ENCODE assay signal across 24 mouse cellular contexts in the genomic region with DNA sequence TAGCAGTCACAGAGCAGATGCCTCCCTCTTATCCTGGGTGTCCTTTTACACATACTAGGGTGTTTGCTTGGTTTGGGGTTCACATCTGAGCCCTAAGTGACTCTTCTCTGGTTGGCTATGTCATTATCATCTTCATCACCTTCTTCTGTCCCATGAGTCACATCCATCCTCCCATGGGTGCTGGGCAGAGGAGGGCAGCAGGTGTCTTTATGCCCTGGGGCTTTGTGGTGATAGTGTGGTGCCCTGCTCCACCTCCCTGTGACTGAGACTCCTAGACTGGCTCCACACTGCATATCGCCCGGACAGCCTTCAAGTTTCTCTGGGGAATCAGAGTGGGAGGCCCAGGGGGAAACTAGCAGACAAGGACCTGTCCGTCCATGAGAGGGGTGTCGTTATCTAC. TPM values are rescaled to one million over a fixed set of nuclear protein-coding genes. Genes with fewer than 3 reads are reported as not detected.
A peak's percentile ranks its signal among the peaks of the same experiment; 100 is the strongest.
DNase-seq lines count a peak whose midpoint lies in the region; ATAC-seq and TF ChIP-seq lines count a peak whose summit lies in the region.
"Had no signal": no experiment of that assay in that cellular context is flagged by ENCODE, and none has a peak within 500 bp of the region (broad histone marks: within the 10 kb centered on the region; RNA-seq: fewer than 3 reads in every experiment).

No protein-coding gene starts in this region.

- no peak overlapping the region for H3K4me2 ChIP-seq in heart, embryonic 11.5 days
- H3K4me2 ChIP-seq in midbrain, embryonic 13.5 days (replicated peaks) = no peak overlapping the region
- H3K4me2 ChIP-seq in midbrain, embryonic 14.5 days (ENCODE audit: low read length) = no peak overlapping the region
- H3K4me2 ChIP-seq in CH12.LX (ENCODE audit: insufficient read depth, low read depth, poor library complexity, severe bottlenecking) = no peak overlapping the region
- H3K4me2 ChIP-seq: intestine, embryonic 15.5 days had no signal

- H3K9ac ChIP-seq in heart, embryonic 11.5 days (ENCODE audit: low read depth, low read length) = no peak overlapping the region
- H3K9ac ChIP-seq in midbrain, embryonic 13.5 days (replicated peaks) = 0 out of 2 replicates have a peak overlapping the region, but pooled peaks have one; percentile 3
- H3K9ac ChIP-seq in midbrain, embryonic 14.5 days (replicated peaks; ENCODE audit: low read length) = no peak overlapping the region
- no peak overlapping the region for H3K9ac ChIP-seq in CH12.LX (ENCODE audit: insufficient read depth, low read depth)
- H3K9ac ChIP-seq: forebrain, postnatal 0 days; intestine, embryonic 15.5 days had no signal

- ATAC-seq in heart, embryonic 11.5 days (replicated peaks; ENCODE audit: insufficient number of reproducible peaks, low FRiP score, low TSS enrichment) = no peak
- no peak for ATAC-seq in midbrain, embryonic 13.5 days
- no peak for ATAC-seq in midbrain, embryonic 14.5 days (ENCODE audit: low FRiP score, low TSS enrichment)
- ATAC-seq: forebrain, embryonic 14.5 days; forebrain, postnatal 0 days; hindbrain, embryonic 16.5 days; intestine, embryonic 15.5 days; Patski had no signal

- in situ Hi-C loops in CH12.LX (cut with MboI; ENCODE audit: low pct_ligation_motif_present, low pct_unique_long_range_greater_than_20kb, low sequenced_read_pairs) = loop anchor here (5.0 kb wide), 1 partner anchor 149 kb away; a partner anchor contains a TSS

- dilution Hi-C loops in CH12.LX (cut with MboI; ENCODE audit: extremely low pct_ligation_motif_present, extremely low pct_unique_long_range_greater_than_20kb, low sequenced_read_pairs) = no loop called here

- no peak for TF ChIP-seq CTCF in C2C12 (IDR thresholded peaks at IDR 0.05; ENCODE audit: control insufficient read depth, insufficient read depth, insufficient read length)
- no peak for TF ChIP-seq CTCF in CH12.LX (conservative IDR thresholded peaks at IDR 0.05 in 1 of 2, IDR thresholded peaks at IDR 0.05 in 1 of 2; ENCODE audit: low read depth in 2 of 2, low read length in 2 of 2)
- TF ChIP-seq CTCF in layer of hippocampus, adult 2 months (conservative IDR thresholded peaks at IDR 0.05) = no peak

- no peaks in the 10 kb centered on the region for H3K79me3 ChIP-seq in C2C12 (ENCODE audit: low read depth)

- DNase-seq in heart, postnatal 4 days = peak; percentile 4
- DNase-seq in midbrain, embryonic 14.5 days = no peak
- peak; percentile 38 for DNase-seq in CH12.LX (ENCODE audit: extremely low read depth)
- DNase-seq in layer of hippocampus, adult 2 months (ENCODE audit: low spot score in 2 of 2) = no peak
- DNase-seq: adrenal gland, postnatal 10 days; adrenal gland, postnatal 36 days; cerebellum, adult 18-20 months; cerebellum, adult 9-10 months; cerebellum, postnatal 14 days; forebrain, postnatal 0 days; gastrocnemius, adult 2 months; gastrocnemius, postnatal 14 days; heart, adult 18-20 months; heart, postnatal 10 days; kidney, adult 11 months had no signal

- TF ChIP-seq POLR2A in CH12.LX (IDR thresholded peaks at IDR 0.05; ENCODE audit: low read depth, low read length) = no peak

- no peaks in the 10 kb centered on the region for H3K79me2 ChIP-seq in C2C12 (ENCODE audit: control insufficient read depth, insufficient read depth)
- no peaks in the 10 kb centered on the region for H3K79me2 ChIP-seq in CH12.LX (replicated peaks; ENCODE audit: control insufficient read depth, extremely low read depth, insufficient read depth, poor library complexity, severe bottlenecking)

- no peak overlapping the region for H3K4me3 ChIP-seq in heart, embryonic 11.5 days (ENCODE audit: low read depth, low read length)
- H3K4me3 ChIP-seq in midbrain, embryonic 13.5 days (replicated peaks) = no peak overlapping the region
- H3K4me3 ChIP-seq in midbrain, embryonic 14.5 days (replicated peaks; ENCODE audit: low read depth, low read length) = no peak overlapping the region
- H3K4me3 ChIP-seq in C2C12 (ENCODE audit: insufficient read depth, poor library complexity, severe bottlenecking) (no peak overlapping the region), CH12.LX (replicated peaks in 1 of 3; ENCODE audit: low read depth in 2 of 3, low read length in 2 of 3, poor library complexity in 1 of 3) (no peak overlapping the region)
- H3K4me3 ChIP-seq in layer of hippocampus, adult 2 months = no peak overlapping the region
- H3K4me3 ChIP-seq: gastrocnemius, adult 2 months; intestine, embryonic 15.5 days had no signal

- no peak overlapping the region for H3K27ac ChIP-seq in heart, embryonic 11.5 days (ENCODE audit: low read depth, low read length)
- no peak overlapping the region for H3K27ac ChIP-seq in midbrain, embryonic 13.5 days
- no peak overlapping the region for H3K27ac ChIP-seq in midbrain, embryonic 14.5 days (replicated peaks; ENCODE audit: low read depth, low read length)
- no peak overlapping the region; the same call in 1 of the 2 replicates for H3K27ac ChIP-seq in CH12.LX (ENCODE audit: insufficient read depth, low read depth)
- no peak overlapping the region for H3K27ac ChIP-seq in layer of hippocampus, adult 2 months
- H3K27ac ChIP-seq: gastrocnemius, adult 2 months; intestine, embryonic 15.5 days had no signal

- WGBS in heart, embryonic 11.5 days (ENCODE audit: insufficient replicate concordance) = 58% methylated on average over 4 of the region's 4 CpGs
- 79% methylated on average over 4 of the region's 4 CpGs for WGBS in midbrain, embryonic 13.5 days
- 82% methylated on average over 4 of the region's 4 CpGs for WGBS in midbrain, embryonic 14.5 days

- TF ChIP-seq RAD21 in CH12.LX (IDR thresholded peaks at IDR 0.05; ENCODE audit: low read depth, low read length) = no peak; the same call in 1 of the 2 replicates

- H3K36me3 ChIP-seq in heart, embryonic 11.5 days (ENCODE audit: control insufficient read depth, insufficient read depth, low read length) = no peaks in the 10 kb centered on the region
- H3K36me3 ChIP-seq in midbrain, embryonic 13.5 days = no peaks in the 10 kb centered on the region
- H3K36me3 ChIP-seq in midbrain, embryonic 14.5 days (ENCODE audit: control insufficient read depth, insufficient read depth, low read length) = no peaks in the 10 kb centered on the region
- no peaks in the 10 kb centered on the region for H3K36me3 ChIP-seq in C2C12 (ENCODE audit: control insufficient read depth, insufficient read depth)
- peaks cover 3 to 84% of the 10 kb centered on the region in 2 experiments for H3K36me3 ChIP-seq in CH12.LX (replicated peaks in 1 of 2; ENCODE audit: control insufficient read depth in 1 of 2, insufficient read depth in 1 of 2, low read length in 1 of 2)
- H3K36me3 ChIP-seq: intestine, embryonic 15.5 days had no signal

- peak; percentile 49 for TF ChIP-seq EP300 in CH12.LX (IDR thresholded peaks at IDR 0.05; ENCODE audit: low read length)

- no peaks in the 10 kb centered on the region for H3K27me3 ChIP-seq in heart, embryonic 11.5 days (ENCODE audit: control insufficient read depth, insufficient read depth, low read length)
- no peaks in the 10 kb centered on the region for H3K27me3 ChIP-seq in midbrain, embryonic 13.5 days
- no peaks in the 10 kb centered on the region for H3K27me3 ChIP-seq in midbrain, embryonic 14.5 days (ENCODE audit: control insufficient read depth, insufficient read depth, low read length)
- H3K27me3 ChIP-seq in C2C12 (ENCODE audit: control insufficient read depth, insufficient read depth, insufficient read length) (no peaks in the 10 kb centered on the region), CH12.LX (replicated peaks) (no peaks in the 10 kb centered on the region)
- H3K27me3 ChIP-seq: intestine, embryonic 15.5 days; Patski had no signal

- no peak overlapping the region for H3ac ChIP-seq in C2C12 (ENCODE audit: control insufficient read depth, insufficient read length, low read depth)

- H3K4me1 ChIP-seq in heart, embryonic 11.5 days (ENCODE audit: control insufficient read depth, insufficient read depth, low read length) = 0 out of 2 replicates have a peak, but pooled peaks cover 3% of the 10 kb centered on the region
- H3K4me1 ChIP-seq in midbrain, embryonic 13.5 days (replicated peaks) = peaks cover 3% of the 10 kb centered on the region; the same call in 1 of the 2 replicates
- H3K4me1 ChIP-seq in midbrain, embryonic 14.5 days (ENCODE audit: control insufficient read depth, insufficient read depth, low read length) = no peaks in the 10 kb centered on the region
- H3K4me1 ChIP-seq in CH12.LX (ENCODE audit: control insufficient read depth in 1 of 2, insufficient read depth in 2 of 2) = peaks cover 17 to 50% of the 10 kb centered on the region in 2 experiments

- no peaks in the 10 kb centered on the region for H3K9me3 ChIP-seq in heart, embryonic 11.5 days (replicated peaks; ENCODE audit: control insufficient read depth, low read length)
- no peaks in the 10 kb centered on the region for H3K9me3 ChIP-seq in midbrain, embryonic 13.5 days
- H3K9me3 ChIP-seq in midbrain, embryonic 14.5 days (ENCODE audit: control insufficient read depth, low read length) = no peaks in the 10 kb centered on the region
- H3K9me3 ChIP-seq in CH12.LX (replicated peaks; ENCODE audit: low read length) = no peaks in the 10 kb centered on the region
- H3K9me3 ChIP-seq: G1E; intestine, embryonic 15.5 days had no signal

RNA-seq across cellular contexts. Expression of a gene that starts 12.2 kb away (rescaled TPM):
- 1 to 10 TPM; 2.8 to 3.0 TPM for total RNA-seq in heart, postnatal 4 days (2021)
- 2.5 and 2.9 TPM in 2 replicates for polyA plus RNA-seq in heart, embryonic 11.5 days (2014; fragmentation: Nextera tagmentation; extraction: Ambion mirVana)
- polyA plus RNA-seq in midbrain, embryonic 13.5 days (2015; fragmentation: Nextera tagmentation; extraction: Ambion mirVana) = 6.0 and 8.9 TPM in 2 replicates
- polyA plus RNA-seq in midbrain, embryonic 14.5 days (2014; fragmentation: Nextera tagmentation; extraction: Ambion mirVana) = 6.0 and 6.4 TPM in 2 replicates
- 1.2 TPM for polyA plus RNA-seq in C2C12 (2012; fragmentation: generic; extraction: Trizol)
- 7.1 and 8.7 TPM in 2 replicates for total RNA-seq in CH12.LX (2012; rRNA removed)
- total RNA-seq in CH12.LX (2014; rRNA removed) = 4.0 and 4.2 TPM in 2 replicates
- 3.8 and 6.3 TPM in 2 replicates for polyA plus RNA-seq in CH12.LX (2012; ENCODE audit: insufficient read length, low read depth)
- total RNA-seq in layer of hippocampus, adult 2 months (2021) = 10 to 100 TPM; 11.8 to 14.0 TPM

RNA-seq across cellular contexts. Expression of a gene that starts 12.4 kb away (rescaled TPM):
- 10 to 100 TPM; 76.1 to 78.4 TPM for total RNA-seq in heart, postnatal 4 days (2021)
- polyA plus RNA-seq in heart, embryonic 11.5 days (2014; fragmentation: Nextera tagmentation; extraction: Ambion mirVana) = 148 TPM in 2 replicates
- 121 and 124 TPM in 2 replicates for polyA plus RNA-seq in midbrain, embryonic 13.5 days (2015; fragmentation: Nextera tagmentation; extraction: Ambion mirVana)
- polyA plus RNA-seq in midbrain, embryonic 14.5 days (2014; fragmentation: Nextera tagmentation; extraction: Ambion mirVana) = 139 and 148 TPM in 2 replicates
- polyA plus RNA-seq in C2C12 (2012; fragmentation: generic; extraction: Trizol) = 125 TPM
- 126 and 138 TPM in 2 replicates for total RNA-seq in CH12.LX (2012; rRNA removed)
- total RNA-seq in CH12.LX (2014; rRNA removed) = 221 and 232 TPM in 2 replicates
- polyA plus RNA-seq in CH12.LX (2012; ENCODE audit: insufficient read length, low read depth) = 123 and 135 TPM in 2 replicates
- 10 to 100 TPM; 60.6 to 63.0 TPM for total RNA-seq in layer of hippocampus, adult 2 months (2021)

RNA-seq across cellular contexts. Expression of a gene that starts 31.8 kb away (rescaled TPM):
- total RNA-seq in heart, postnatal 4 days (2021) = 10 to 100 TPM; 16.6 to 17.1 TPM
- polyA plus RNA-seq in heart, embryonic 11.5 days (2014; fragmentation: Nextera tagmentation; extraction: Ambion mirVana) = 4.1 and 9.9 TPM in 2 replicates
- polyA plus RNA-seq in midbrain, embryonic 13.5 days (2015; fragmentation: Nextera tagmentation; extraction: Ambion mirVana) = 19.6 and 21.8 TPM in 2 replicates
- 6.0 and 10.0 TPM in 2 replicates for polyA plus RNA-seq in midbrain, embryonic 14.5 days (2014; fragmentation: Nextera tagmentation; extraction: Ambion mirVana)
- polyA plus RNA-seq in C2C12 (2012; fragmentation: generic; extraction: Trizol) (11.2 TPM), CH12.LX (2012; ENCODE audit: insufficient read length, low read depth) (14.2 and 15.6 TPM in 2 replicates)
- total RNA-seq in CH12.LX (2012; rRNA removed) (15.7 and 21.9 TPM in 2 replicates), CH12.LX (2014; rRNA removed) (9.2 and 10.2 TPM in 2 replicates)
- total RNA-seq in layer of hippocampus, adult 2 months (2021) = 10 to 100 TPM; 23.1 to 24.2 TPM

RNA-seq across cellular contexts. Expression of a gene that starts 42.0 kb away (rescaled TPM):
- total RNA-seq in heart, postnatal 4 days (2021) = not detected
- polyA plus RNA-seq in heart, embryonic 11.5 days (2014; fragmentation: Nextera tagmentation; extraction: Ambion mirVana) = 0.13 and 0.30 TPM in 2 replicates
- polyA plus RNA-seq in midbrain, embryonic 13.5 days (2015; fragmentation: Nextera tagmentation; extraction: Ambion mirVana) = 7.7 and 9.0 TPM in 2 replicates
- 12.1 and 13.0 TPM in 2 replicates for polyA plus RNA-seq in midbrain, embryonic 14.5 days (2014; fragmentation: Nextera tagmentation; extraction: Ambion mirVana)
- 0.11 TPM for polyA plus RNA-seq in C2C12 (2012; fragmentation: generic; extraction: Trizol)
- total RNA-seq in CH12.LX (2012; rRNA removed) = 0.38 and 0.47 TPM in 2 replicates
- total RNA-seq in CH12.LX (2014; rRNA removed) = 0.04 and 0.09 TPM in 2 replicates
- polyA plus RNA-seq in CH12.LX (2012; ENCODE audit: insufficient read length, low read depth) = 0.16 and 0.17 TPM in 2 replicates
- 10 to 100 TPM; 91.1 to 92.0 TPM for total RNA-seq in layer of hippocampus, adult 2 months (2021)
- total RNA-seq: heart, postnatal 10 days; hematopoietic stem cell, adult 5-6 weeks had no signal

Comparison
In these comparisons a context has a peak if more than half of its experiments do, and no peak if none do; other contexts are left out.
1. DNase-seq: peak in heart, postnatal 4 days (single experiment) and CH12.LX (single experiment); none in midbrain, embryonic 14.5 days (single experiment) and layer of hippocampus, adult 2 months (0 of 2).